Mouse (Mus musculus) forelimb bud, embryonic 11.5 days (tissue): ENCODE data around the gene Fut2.
A peak's percentile ranks its signal among the peaks of the same experiment; 100 is the strongest.

ENCODE experiments used
- DNase-seq: peaks from one replicate; pipeline ENCODE4 v3.0.0-alpha.2; 2012; ENCODE audit warnings: low read depth, low spot score

Gene Fut2

DNA sequence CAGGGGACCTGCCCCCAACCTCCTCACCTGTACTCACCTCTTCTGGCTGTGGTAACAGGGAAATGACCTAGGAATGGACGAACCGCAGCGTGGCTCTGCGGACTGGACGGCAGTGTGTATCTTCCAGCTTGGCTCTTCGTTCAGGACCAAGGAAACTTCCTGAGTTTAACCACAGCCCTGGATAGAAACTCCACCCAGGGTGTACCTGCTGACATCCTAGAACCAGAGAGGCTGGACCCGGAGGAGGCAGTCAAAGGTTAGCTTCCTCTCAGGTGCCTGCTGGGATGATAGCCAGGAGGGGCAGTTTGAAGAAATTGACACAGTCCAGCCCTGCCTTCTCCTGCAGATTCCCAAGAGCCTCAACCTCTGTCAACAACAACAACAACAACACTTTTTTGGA lies at the start of gene Fut2:
Gene Fut2 (minus strand): TSS at position 234 of the 400 bp plus-strand sequence.
- DNase-seq = no peak

- DNase-seq = peak; percentile 95
These were observed 49.0 kb upstream of the Fut2 start, which contains the start of gene Rpl18 for GRCm38 (mm10) chr7:45715090-45715708. Gene Rpl18 (plus strand): TSS chr7:45715457.

DNA sequence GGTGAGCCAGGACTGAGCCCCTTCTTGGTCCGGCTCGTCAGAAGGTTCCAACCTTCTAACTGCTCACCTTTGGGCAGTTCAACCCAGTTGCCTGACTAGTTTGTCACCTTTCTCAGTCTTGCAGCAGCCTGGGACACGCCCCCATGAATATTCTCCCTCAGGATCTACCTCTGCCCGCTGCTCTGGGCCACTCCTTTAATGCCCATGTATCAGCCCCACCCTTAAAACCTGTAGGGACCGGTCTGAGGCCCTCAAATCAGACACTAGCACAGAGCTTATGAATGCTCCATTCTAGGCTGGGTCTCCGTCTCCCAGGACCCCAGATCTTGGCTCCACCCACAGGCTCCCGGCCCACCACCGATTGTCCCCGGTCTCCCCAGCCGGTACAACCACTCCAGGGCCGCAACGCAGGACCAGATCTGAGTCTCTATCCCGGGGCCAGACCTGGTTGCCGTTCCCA lies 48.5 kb upstream of the Fut2 start:
- no peak for DNase-seq

- no peak for DNase-seq
These were observed 47.8 kb upstream of the Fut2 start for GRCm38 (mm10) chr7:45713881-45714520.

DNA sequence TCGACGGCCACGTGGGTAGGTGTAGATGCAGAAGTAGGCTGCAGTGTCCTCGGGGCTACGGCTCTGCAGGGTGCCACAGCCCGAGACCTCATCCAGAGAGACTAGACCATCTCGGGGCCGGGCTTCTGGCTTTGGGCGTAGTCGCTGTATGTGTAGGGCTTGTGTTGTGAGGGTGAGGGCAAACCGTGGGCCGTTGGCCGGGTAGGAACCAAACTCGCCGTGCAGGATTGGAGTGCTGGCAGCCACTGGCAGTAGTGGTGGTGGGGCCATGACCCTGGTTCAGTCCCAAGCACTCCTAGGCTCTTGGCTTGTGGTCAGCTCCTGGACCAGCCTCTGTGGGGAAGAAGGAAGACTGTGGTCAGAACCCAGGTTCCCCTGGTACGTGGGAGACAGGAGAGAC lies 47.2 kb upstream of the Fut2 start:
- DNase-seq = no peak

DNA sequence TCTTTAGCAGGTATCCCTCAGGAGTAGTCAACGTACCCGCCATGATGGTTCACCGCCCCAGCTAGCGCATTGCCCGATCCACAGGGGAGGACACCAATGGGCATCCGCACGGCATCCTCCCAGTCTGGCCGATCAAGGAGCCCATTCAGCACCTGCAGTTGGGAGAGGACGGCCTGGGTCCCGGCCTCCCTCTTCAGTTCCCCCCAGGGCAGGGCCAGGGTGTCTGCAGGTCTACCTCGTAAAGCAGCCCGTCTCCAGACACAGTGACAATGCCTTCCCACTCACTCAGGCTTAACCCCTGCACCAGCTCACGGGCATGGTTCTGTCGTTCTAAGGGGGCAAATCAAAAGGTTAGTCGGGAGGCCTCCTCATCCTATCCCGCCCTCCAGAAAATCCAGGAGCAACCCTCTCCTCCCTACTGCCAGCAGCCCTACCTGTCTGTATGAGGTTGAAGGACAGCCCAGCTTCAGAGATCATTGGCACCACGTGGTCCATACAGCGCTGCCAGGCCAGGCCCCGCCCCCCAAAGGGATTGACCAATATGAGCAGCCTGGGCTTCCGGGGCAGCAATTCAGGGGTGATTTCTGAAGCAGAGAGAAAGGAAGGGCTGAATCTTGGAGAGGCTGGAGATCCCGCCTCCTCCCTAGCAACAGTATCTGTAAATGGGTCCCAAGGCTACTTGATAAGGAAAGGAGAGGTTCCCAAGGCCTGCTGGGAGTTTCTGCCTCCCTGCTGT lies 46.0 kb upstream of the Fut2 start:
- no peak for DNase-seq

- DNase-seq = no peak
These were observed 45.3 kb upstream of the Fut2 start for GRCm38 (mm10) chr7:45711316-45712021.

GRCm38 (mm10) chr7:45710477-45711191 lies 44.4 kb upstream of the Fut2 start:
- DNase-seq = no peak

- no peak for DNase-seq
These were observed 43.6 kb upstream of the Fut2 start for GRCm38 (mm10) chr7:45709677-45710355.

DNA sequence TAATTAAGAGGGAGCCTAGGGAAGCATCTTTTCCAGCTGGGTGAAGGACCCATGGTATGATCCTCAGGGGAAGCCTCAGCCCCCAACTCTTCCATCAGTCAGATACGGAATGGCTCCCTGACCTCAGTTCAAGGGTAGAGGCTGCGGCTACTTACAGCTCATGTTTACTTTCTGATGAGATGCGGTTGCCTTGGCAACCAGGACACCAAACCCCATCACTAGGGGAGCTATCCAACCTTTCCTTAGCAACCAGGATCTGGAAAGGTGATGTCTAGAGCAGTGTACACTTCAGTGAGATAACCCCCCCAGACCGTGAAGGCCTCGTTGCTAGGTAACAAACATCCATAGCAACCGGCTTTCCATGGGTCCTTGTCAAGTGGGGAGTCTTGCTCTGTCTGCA lies 42.8 kb upstream of the Fut2 start:
- no peak for DNase-seq

GRCm38 (mm10) chr7:45708221-45708761 lies 42.1 kb upstream of the Fut2 start:
- DNase-seq = no peak

DNA sequence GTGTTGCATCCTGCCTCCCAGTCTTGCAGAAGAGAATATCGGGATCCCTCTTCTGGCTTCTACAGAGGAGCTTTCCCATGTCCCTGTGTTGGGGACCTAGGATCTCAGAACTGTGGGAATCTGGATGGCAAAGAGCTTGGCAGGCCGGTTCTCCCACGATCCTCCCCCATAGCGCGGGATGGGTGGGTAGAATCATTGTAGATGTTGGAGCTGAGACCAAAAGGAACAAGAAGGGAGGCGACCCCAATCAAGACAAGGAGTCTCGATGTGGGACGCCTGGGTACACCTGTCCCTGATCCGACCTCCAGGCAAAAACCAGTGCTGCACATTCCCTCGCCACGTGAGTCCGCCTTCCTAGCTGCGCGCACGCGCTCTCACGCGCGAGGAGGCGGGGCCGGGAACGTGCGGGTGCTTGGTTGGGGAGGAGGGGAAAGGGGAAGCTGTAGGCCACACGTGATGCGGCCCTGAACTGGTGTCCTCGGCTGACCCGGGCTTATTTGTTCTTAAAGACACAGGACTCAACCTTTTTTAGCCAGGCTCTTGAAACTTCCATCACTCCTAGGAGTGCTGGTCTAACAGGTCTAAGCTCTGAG lies 41.3 kb upstream of the Fut2 start:
- peak; percentile 90 for DNase-seq

- DNase-seq = peak; percentile 73
These were observed 40.6 kb upstream of the Fut2 start for GRCm38 (mm10) chr7:45706721-45707241.

DNA sequence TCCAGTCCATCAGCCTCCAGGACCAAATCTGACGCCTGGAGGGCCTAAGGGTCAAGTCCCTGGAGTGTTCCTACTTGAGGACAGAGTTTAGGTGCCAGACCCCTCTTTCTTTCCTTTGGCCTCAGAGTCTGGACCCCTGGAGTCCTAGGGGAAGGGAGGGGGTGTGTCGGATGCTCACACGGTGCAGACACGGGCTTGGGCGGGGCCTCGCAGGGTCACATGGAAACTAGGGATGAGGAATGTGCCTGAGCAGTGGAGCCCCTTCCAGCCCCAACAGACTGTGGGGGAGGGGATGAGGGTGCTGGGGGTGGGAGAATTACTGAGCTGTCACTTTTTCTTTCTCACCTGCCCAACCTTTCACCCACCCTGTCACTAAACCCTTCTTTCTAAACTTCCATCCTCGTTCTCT lies 39.7 kb upstream of the Fut2 start:
- no peak for DNase-seq

DNA sequence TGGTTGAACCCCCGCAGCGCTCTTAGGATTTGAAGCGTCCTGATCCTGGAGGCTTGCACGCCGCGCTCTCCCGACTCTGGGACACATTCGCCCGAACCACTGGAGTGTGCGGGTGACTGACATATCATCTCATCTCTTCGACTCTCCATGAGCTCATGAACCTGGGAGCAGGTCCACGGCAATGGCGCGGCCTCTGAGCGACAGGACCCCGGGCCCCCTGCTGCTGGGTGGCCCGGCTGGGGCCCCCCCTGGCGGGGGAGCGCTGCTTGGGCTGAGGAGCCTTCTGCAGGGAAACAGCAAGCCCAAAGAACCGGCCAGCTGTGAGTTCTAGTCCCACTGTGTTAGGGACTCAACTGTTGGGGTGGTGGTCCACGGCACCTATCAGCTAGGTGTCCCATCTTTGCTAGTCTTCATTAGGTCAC lies 39.3 kb upstream of the Fut2 start:
- DNase-seq = no peak

GRCm38 (mm10) chr7:45704730-45705442 lies 38.7 kb upstream of the Fut2 start, which contains the start of gene Dbp:
Gene Dbp (plus strand): TSS chr7:45705088.
- peak; percentile 100 for DNase-seq

- peak; percentile 88 for DNase-seq
These were observed 37.9 kb upstream of the Fut2 start for GRCm38 (mm10) chr7:45704046-45704559.

- no peak for DNase-seq
These were observed 37.4 kb upstream of the Fut2 start for GRCm38 (mm10) chr7:45703521-45704033.
